Mouse (Mus musculus) heart, postnatal 0 days (tissue): ENCODE data around the gene Cct5.

ENCODE experiments used
- CTCF ChIP-seq: IDR thresholded peaks from 2 replicates; pipeline ENCODE4 v1.5.1; 2016; ENCODE audit warnings: antibody characterized with exemption, control low read depth, low read depth
- EP300 ChIP-seq: IDR thresholded peaks from 2 replicates; pipeline ENCODE4 v1.6.1; 2016; ENCODE audit warnings: antibody characterized with exemption, low read depth

DNA sequence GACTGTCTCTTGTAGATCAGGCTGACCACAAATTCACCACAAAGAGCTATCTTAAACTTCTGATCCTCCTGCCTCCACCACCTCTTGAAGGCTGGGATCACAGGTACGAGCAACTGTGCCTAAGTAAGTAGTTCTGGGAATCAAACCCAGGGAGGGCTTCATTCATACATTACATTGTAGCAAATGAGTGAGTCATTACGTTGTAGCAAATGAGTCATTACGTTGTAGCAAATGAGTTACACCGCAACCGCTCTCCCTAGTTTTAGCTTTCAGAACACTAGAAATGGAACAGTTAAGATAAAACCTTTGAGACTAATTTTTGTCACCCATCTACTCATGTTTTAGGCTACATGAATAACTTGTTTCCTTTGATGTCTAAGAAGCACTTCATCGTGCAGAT, 55.3 kb downstream of the Cct5 start:
- TF ChIP-seq EP300 (no peak), CTCF (no peak)
